Mouse (Mus musculus): ENCODE data around the gene Sema5a. TPM values are rescaled to one million over a fixed set of nuclear protein-coding genes. Genes with fewer than 3 reads are reported as not detected.

The Sema5a gene
- polyA plus RNA-seq, 1 experiment from 2014 or later, result 0.86 TPM

GRCm38 (mm10) chr15:32284688-32285087, 40.1 kb downstream of the Sema5a start:
- no peaks in the 10 kb centered on the region for H3K4me1 ChIP-seq
- H3K4me2 ChIP-seq, result no peak overlapping the region
- no peaks in the 10 kb centered on the region for H3K36me3 ChIP-seq
- H3K27me3 ChIP-seq (replicated peaks), result no peaks in the 10 kb centered on the region
- no peak for ATAC-seq
- H3K9me3 ChIP-seq (replicated peaks), result no peaks in the 10 kb centered on the region
- 45% methylated on average over 2 of the region's 2 CpGs for WGBS (ENCODE audit: insufficient replicate concordance)
- no peak overlapping the region for H3K4me3 ChIP-seq
- H3K9ac ChIP-seq, result no peak overlapping the region
- H3K27ac ChIP-seq, result no peak overlapping the region

GRCm38 (mm10) chr15:32286296-32286695, 41.7 kb downstream of the Sema5a start:
- Histone ChIP-seq H3K27ac (no peak overlapping the region), H3K9me3 (replicated peaks) (no peaks in the 10 kb centered on the region), H3K4me2 (no peak overlapping the region), H3K4me3 (no peak overlapping the region), H3K36me3 (no peaks in the 10 kb centered on the region), H3K9ac (no peak overlapping the region), H3K4me1 (no peaks in the 10 kb centered on the region), H3K27me3 (replicated peaks) (no peaks in the 10 kb centered on the region)
- ATAC-seq, result no peak
- WGBS (ENCODE audit: insufficient replicate concordance), result 56% methylated on average over 3 of the region's 3 CpGs

DNA sequence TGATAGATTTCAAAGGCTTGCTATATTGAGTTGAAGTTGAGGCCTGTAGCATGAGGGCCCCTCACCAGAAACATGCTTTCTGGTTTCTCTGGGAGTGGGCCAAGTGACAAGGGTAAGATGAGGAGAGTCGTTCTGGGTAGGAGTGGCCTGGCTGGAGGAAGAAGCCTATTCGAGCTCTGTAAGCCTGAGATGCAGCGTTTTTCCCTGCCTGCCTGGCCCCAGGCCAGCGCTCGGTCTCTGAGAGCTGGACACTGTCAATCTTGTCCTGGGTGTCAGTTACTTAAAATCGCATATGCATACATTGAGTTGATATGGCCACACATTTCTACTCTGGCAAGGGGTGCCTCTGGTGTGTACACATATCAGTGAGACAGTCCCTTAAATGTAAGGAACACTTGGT, 43.9 kb downstream of the Sema5a start:
- Histone ChIP-seq H3K9ac (no peak overlapping the region), H3K4me2 (no peak overlapping the region), H3K27me3 (replicated peaks) (no peaks in the 10 kb centered on the region), H3K9me3 (replicated peaks) (no peaks in the 10 kb centered on the region), H3K4me3 (no peak overlapping the region), H3K36me3 (no peaks in the 10 kb centered on the region), H3K27ac (no peak overlapping the region), H3K4me1 (no peaks in the 10 kb centered on the region)
- WGBS (ENCODE audit: insufficient replicate concordance), result 51% methylated on average over 6 of the region's 6 CpGs
- no peak for ATAC-seq

DNA sequence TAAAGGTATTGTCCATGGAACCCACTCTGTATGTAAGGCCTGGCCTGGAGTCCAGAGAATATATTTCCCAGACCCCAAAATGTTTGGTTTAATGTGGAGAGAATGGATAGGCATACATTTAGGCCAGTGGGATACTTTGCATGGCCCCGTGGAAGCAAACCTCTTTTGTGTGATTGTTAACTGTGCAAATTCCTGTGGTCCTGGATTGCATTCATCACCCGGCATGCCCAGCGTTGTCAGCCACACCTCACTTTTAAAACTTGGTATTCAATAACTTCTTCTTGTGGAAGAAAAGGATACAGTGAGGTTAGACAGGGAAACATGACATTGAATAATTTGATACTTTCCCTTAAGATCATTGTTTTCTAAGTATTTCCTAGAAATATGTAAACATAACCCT, 46.4 kb downstream of the Sema5a start:
- Histone ChIP-seq H3K36me3 (no peaks in the 10 kb centered on the region), H3K27ac (no peak overlapping the region), H3K9ac (no peak overlapping the region), H3K4me1 (no peaks in the 10 kb centered on the region), H3K4me3 (no peak overlapping the region), H3K9me3 (replicated peaks) (no peaks in the 10 kb centered on the region), H3K4me2 (no peak overlapping the region), H3K27me3 (replicated peaks) (no peaks in the 10 kb centered on the region)
- 65% methylated on average over 3 of the region's 3 CpGs for WGBS (ENCODE audit: insufficient replicate concordance)
- no peak for ATAC-seq

GRCm38 (mm10) chr15:32296523-32296922, 51.9 kb downstream of the Sema5a start:
- WGBS (ENCODE audit: insufficient replicate concordance), result 61% methylated on average over 6 of the region's 6 CpGs
- ATAC-seq, result no peak
- H3K36me3 ChIP-seq, result no peaks in the 10 kb centered on the region

GRCm38 (mm10) chr15:32297266-32297665, 52.7 kb downstream of the Sema5a start:
- no peaks in the 10 kb centered on the region for H3K36me3 ChIP-seq
- WGBS (ENCODE audit: insufficient replicate concordance), result 82% methylated on average over 5 of the region's 5 CpGs
- no peak overlapping the region for H3K4me3 ChIP-seq
- no peak overlapping the region for H3K4me2 ChIP-seq
- ATAC-seq, result no peak
- no peaks in the 10 kb centered on the region for H3K4me1 ChIP-seq
- H3K27ac ChIP-seq, result no peak overlapping the region
- H3K9ac ChIP-seq, result no peak overlapping the region
- no peaks in the 10 kb centered on the region for H3K27me3 ChIP-seq (replicated peaks)
- H3K9me3 ChIP-seq (replicated peaks), result no peaks in the 10 kb centered on the region

More at GRCm38 (mm10) chr15:32296523-32296922, 51.9 kb downstream of the Sema5a start:
- H3K4me2 ChIP-seq, result no peak overlapping the region
- no peaks in the 10 kb centered on the region for H3K9me3 ChIP-seq (replicated peaks)
- H3K27me3 ChIP-seq (replicated peaks), result no peaks in the 10 kb centered on the region
- no peak overlapping the region for H3K27ac ChIP-seq
- H3K4me1 ChIP-seq, result no peaks in the 10 kb centered on the region
- no peak overlapping the region for H3K9ac ChIP-seq
- H3K4me3 ChIP-seq, result no peak overlapping the region

GRCm38 (mm10) chr15:32298525-32298924, 53.9 kb downstream of the Sema5a start:
- WGBS (ENCODE audit: insufficient replicate concordance), result 59% methylated on average over 6 of the region's 6 CpGs
- Histone ChIP-seq H3K4me2 (no peak overlapping the region), H3K4me3 (no peak overlapping the region), H3K9me3 (replicated peaks) (no peaks in the 10 kb centered on the region), H3K27me3 (replicated peaks) (no peaks in the 10 kb centered on the region), H3K27ac (no peak overlapping the region), H3K9ac (no peak overlapping the region), H3K36me3 (no peaks in the 10 kb centered on the region), H3K4me1 (no peaks in the 10 kb centered on the region)
- no peak for ATAC-seq

GRCm38 (mm10) chr15:32300991-32301390, 56.4 kb downstream of the Sema5a start:
- Histone ChIP-seq H3K9ac (no peak overlapping the region), H3K27me3 (replicated peaks) (no peaks in the 10 kb centered on the region), H3K4me3 (no peak overlapping the region), H3K4me1 (no peaks in the 10 kb centered on the region), H3K4me2 (no peak overlapping the region), H3K27ac (no peak overlapping the region), H3K36me3 (no peaks in the 10 kb centered on the region), H3K9me3 (replicated peaks) (no peaks in the 10 kb centered on the region)
- no peak for ATAC-seq
- 66% methylated on average over 4 of the region's 4 CpGs for WGBS (ENCODE audit: insufficient replicate concordance)

- Histone ChIP-seq H3K4me3 (no peak overlapping the region), H3K36me3 (no peaks in the 10 kb centered on the region), H3K9me3 (replicated peaks) (no peaks in the 10 kb centered on the region), H3K27ac (no peak overlapping the region), H3K27me3 (replicated peaks) (no peaks in the 10 kb centered on the region), H3K4me2 (no peak overlapping the region), H3K4me1 (no peaks in the 10 kb centered on the region), H3K9ac (no peak overlapping the region)
- WGBS (ENCODE audit: insufficient replicate concordance), result 30% methylated on average over 6 of the region's 6 CpGs
- ATAC-seq, result no peak
Observed at GRCm38 (mm10) chr15:32306557-32307243, 62.1 kb downstream of the Sema5a start.

- no peak for ATAC-seq
- Histone ChIP-seq H3K9ac (no peak overlapping the region), H3K4me1 (no peaks in the 10 kb centered on the region), H3K27me3 (replicated peaks) (no peaks in the 10 kb centered on the region), H3K4me2 (no peak overlapping the region), H3K9me3 (replicated peaks) (no peaks in the 10 kb centered on the region), H3K36me3 (no peaks in the 10 kb centered on the region), H3K27ac (no peak overlapping the region), H3K4me3 (no peak overlapping the region)
- 62% methylated on average over 8 of the region's 8 CpGs for WGBS (ENCODE audit: insufficient replicate concordance)
Observed at GRCm38 (mm10) chr15:32310834-32311233, 66.2 kb downstream of the Sema5a start.

DNA sequence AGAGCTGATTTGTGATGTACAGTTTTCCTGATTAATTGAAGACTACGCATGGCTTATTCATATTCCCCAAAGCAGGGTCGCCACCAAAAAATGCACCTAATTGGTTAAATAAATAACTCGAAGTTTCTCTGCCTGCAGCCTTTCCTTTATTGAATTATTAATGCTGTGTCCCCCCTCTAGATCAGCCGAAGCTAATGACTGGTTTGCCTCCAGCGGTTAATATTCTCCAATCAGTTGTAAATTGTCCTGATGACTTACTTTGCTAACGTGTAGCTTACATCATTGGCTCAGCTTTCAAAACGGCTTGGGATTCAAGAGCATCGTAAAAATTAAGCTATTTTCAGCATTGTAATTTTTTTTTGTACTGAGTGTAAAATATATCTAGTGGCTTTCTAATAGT, 66.7 kb downstream of the Sema5a start:
- H3K9me3 ChIP-seq (replicated peaks), result no peaks in the 10 kb centered on the region
- no peak overlapping the region for H3K9ac ChIP-seq
- no peaks in the 10 kb centered on the region for H3K36me3 ChIP-seq
- H3K4me3 ChIP-seq, result no peak overlapping the region
- ATAC-seq, result no peak
- no peaks in the 10 kb centered on the region for H3K27me3 ChIP-seq (replicated peaks)
- H3K27ac ChIP-seq, result no peak overlapping the region
- WGBS (ENCODE audit: insufficient replicate concordance), result 69% methylated on average over 8 of the region's 8 CpGs
- no peaks in the 10 kb centered on the region for H3K4me1 ChIP-seq
- H3K4me2 ChIP-seq, result no peak overlapping the region

DNA sequence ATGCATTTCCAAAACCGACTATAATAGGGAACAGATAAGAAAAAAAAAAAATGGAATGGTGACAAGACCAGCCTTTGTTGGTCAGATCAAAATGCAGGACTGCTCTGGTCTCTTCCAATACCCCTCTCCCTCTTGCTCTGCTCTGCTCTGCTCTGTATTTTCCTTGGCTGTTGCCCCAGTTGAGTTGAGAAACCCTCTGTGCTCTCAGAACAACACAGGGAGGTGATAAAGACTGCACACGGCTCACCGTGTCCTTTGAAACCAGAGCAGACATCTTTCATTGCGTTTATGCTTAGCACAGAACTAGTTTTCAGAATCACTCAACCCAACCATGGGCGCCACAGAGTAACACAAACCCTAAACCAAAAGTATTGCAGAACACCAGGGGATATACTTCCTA, 72.5 kb downstream of the Sema5a start:
- H3K4me2 ChIP-seq, result no peak overlapping the region
- H3K4me3 ChIP-seq, result no peak overlapping the region
- 73% methylated on average over 5 of the region's 5 CpGs for WGBS (ENCODE audit: insufficient replicate concordance)
- no peaks in the 10 kb centered on the region for H3K4me1 ChIP-seq
- no peak for ATAC-seq
- H3K27ac ChIP-seq, result no peak overlapping the region
- no peak overlapping the region for H3K9ac ChIP-seq
- H3K9me3 ChIP-seq (replicated peaks), result no peaks in the 10 kb centered on the region
- no peaks in the 10 kb centered on the region for H3K36me3 ChIP-seq
- H3K27me3 ChIP-seq (replicated peaks), result no peaks in the 10 kb centered on the region

GRCm38 (mm10) chr15:32320739-32321138, 76.1 kb downstream of the Sema5a start:
- Histone ChIP-seq H3K4me2 (no peak overlapping the region), H3K36me3 (no peaks in the 10 kb centered on the region), H3K4me1 (no peaks in the 10 kb centered on the region), H3K9ac (no peak overlapping the region), H3K27me3 (replicated peaks) (no peaks in the 10 kb centered on the region), H3K27ac (no peak overlapping the region), H3K9me3 (replicated peaks) (no peaks in the 10 kb centered on the region), H3K4me3 (no peak overlapping the region)
- ATAC-seq, result no peak
- WGBS (ENCODE audit: insufficient replicate concordance), result 82% methylated on average over 3 of the region's 3 CpGs
